Mouse (Mus musculus) liver, embryonic 13.5 days (tissue): ENCODE data around the gene Cxcr4. TPM values are rescaled to one million over a fixed set of nuclear protein-coding genes. Genes with fewer than 3 reads are reported as not detected.

Experiments
- ATAC-seq: fragments of 200-750 bp; cut with Nextera tagmentation; 2 replicates; pipeline ENCODE4 v1.8.0; 2017; ENCODE audit warnings: low read depth, mild to moderate bottlenecking, moderate number of reproducible peaks, moderate library complexity
- DNase-seq: peaks from one replicate; pipeline ENCODE4 v3.0.0; 2022
- H3K27ac ChIP-seq: fragments of 300-500 bp; sonication (generic); 2 replicates; pipeline ENCODE4 v1.5.1; 2015; ENCODE audit warnings: moderate library complexity, mild to moderate bottlenecking, inconsistent platforms
- H3K27me3 ChIP-seq: fragments of 300-500 bp; sonication (generic); 2 replicates; pipeline ENCODE4 v1.6.1; 2015; ENCODE audit warnings: mild to moderate bottlenecking, inconsistent platforms
- H3K36me3 ChIP-seq: fragments of 300-500 bp; sonication (generic); 2 replicates; pipeline ENCODE4 v1.6.1; 2015; ENCODE audit warnings: mild to moderate bottlenecking, inconsistent platforms
- H3K4me1 ChIP-seq: fragments of 300-500 bp; sonication (generic); replicated peaks from 2 replicates; pipeline ENCODE4 v1.6.1; 2015; ENCODE audit warnings: inconsistent platforms
- H3K4me2 ChIP-seq: fragments of 300-500 bp; sonication (generic); 2 replicates; pipeline ENCODE4 v1.6.1; 2015; ENCODE audit warnings: inconsistent platforms, mild to moderate bottlenecking, moderate library complexity
- H3K4me3 ChIP-seq: fragments of 300-500 bp; sonication (generic); replicated peaks from 2 replicates; pipeline ENCODE4 v1.5.1; 2015; ENCODE audit warnings: mild to moderate bottlenecking, inconsistent platforms
- H3K9ac ChIP-seq: fragments of 300-500 bp; sonication (generic); 2 replicates; pipeline ENCODE4 v1.6.1; 2015; ENCODE audit warnings: mild to moderate bottlenecking, inconsistent platforms
- H3K9me3 ChIP-seq: fragments of 300-500 bp; sonication (generic); replicated peaks from 2 replicates; pipeline ENCODE4 v1.6.1; 2016; ENCODE audit warnings: inconsistent platforms
- WGBS: fragments of 180-500 bp; shearing (Covaris S2); methylation state at CpG from one replicate; pipeline ENCODE4 v1.1.7; 2015; ENCODE audit not compliant: insufficient replicate concordance; 5-methylcytosine and 5-hydroxymethylcytosine counted together
- polyA plus RNA-seq: library from polyadenylated mRNA; unstranded; fragments of >200 nt; fragmentation: Nextera tagmentation; extraction: Ambion mirVana; gene quantifications from 2 replicates; pipeline ENCODE4 v1.2.1, GENCODE M21; 2015

Gene Cxcr4
- 1.00 and 1.0 TPM in 2 replicates for polyA plus RNA-seq

GRCm38 (mm10) chr1:128592211-128592741 is at the start of gene Cxcr4:
Cxcr4 (minus strand) TSS chr1:128592293.
- H3K4me3 ChIP-seq = peak within 1 kb of the TSS; percentile 53
- peak within 1 kb of the TSS; percentile 31 for H3K9ac ChIP-seq
- H3K27ac ChIP-seq = 0 out of 2 replicates have a peak within 1 kb of the TSS, but pooled peaks have one; percentile 34
- peak within 1 kb of the TSS; percentile 66 for H3K4me2 ChIP-seq
- DNase-seq (peak; percentile 24), ATAC-seq (peak; percentile 65)
- H3K27me3 ChIP-seq = peaks cover 74% of the 10 kb centered on the region
- H3K4me1 ChIP-seq = peaks cover 19% of the 10 kb centered on the region
- WGBS = under 1% methylated on average over 27 of the region's 27 CpGs
- H3K36me3 ChIP-seq = no peaks in the 10 kb centered on the region
- no peaks in the 10 kb centered on the region for H3K9me3 ChIP-seq

GRCm38 (mm10) chr1:128639707-128640107 is 47.6 kb upstream of the Cxcr4 start:
- no peak overlapping the region for H3K4me3 ChIP-seq
- H3K36me3 ChIP-seq = no peaks in the 10 kb centered on the region
- DNase-seq (no peak), ATAC-seq (no peak)
- no peak overlapping the region for H3K27ac ChIP-seq
- WGBS = 32% methylated on average over 4 of the region's 4 CpGs
- H3K4me1 ChIP-seq = no peaks in the 10 kb centered on the region
- no peaks in the 10 kb centered on the region for H3K27me3 ChIP-seq
- no peaks in the 10 kb centered on the region for H3K9me3 ChIP-seq
- no peak overlapping the region for H3K4me2 ChIP-seq
- no peak overlapping the region for H3K9ac ChIP-seq

- no peaks in the 10 kb centered on the region for H3K4me1 ChIP-seq
- no peak overlapping the region for H3K4me2 ChIP-seq
- no peak overlapping the region for H3K9ac ChIP-seq
- DNase-seq (no peak), ATAC-seq (no peak)
- no peak overlapping the region for H3K4me3 ChIP-seq
- H3K9me3 ChIP-seq = no peaks in the 10 kb centered on the region
- WGBS = 63% methylated on average over 7 of the region's 7 CpGs
- H3K27ac ChIP-seq = no peak overlapping the region
- H3K36me3 ChIP-seq = no peaks in the 10 kb centered on the region
- no peaks in the 10 kb centered on the region for H3K27me3 ChIP-seq
Measured at GRCm38 (mm10) chr1:128637230-128637740, 45.2 kb upstream of the Cxcr4 start.

- Histone ChIP-seq H3K9me3 (no peaks in the 10 kb centered on the region), H3K36me3 (no peaks in the 10 kb centered on the region), H3K4me2 (no peak overlapping the region), H3K27ac (no peak overlapping the region), H3K27me3 (no peaks in the 10 kb centered on the region), H3K4me3 (no peak overlapping the region), H3K4me1 (no peaks in the 10 kb centered on the region), H3K9ac (no peak overlapping the region)
- no peak for ATAC-seq
- no peak for DNase-seq
- WGBS = 74% methylated on average over 10 of the region's 10 CpGs
Measured at GRCm38 (mm10) chr1:128636258-128637229, 44.5 kb upstream of the Cxcr4 start.

- Histone ChIP-seq H3K4me2 (no peak overlapping the region), H3K4me3 (no peak overlapping the region), H3K4me1 (no peaks in the 10 kb centered on the region), H3K9ac (no peak overlapping the region), H3K36me3 (no peaks in the 10 kb centered on the region), H3K9me3 (no peaks in the 10 kb centered on the region), H3K27me3 (no peaks in the 10 kb centered on the region), H3K27ac (no peak overlapping the region)
- DNase-seq (no peak), ATAC-seq (no peak)
- 60% methylated on average over 6 of the region's 6 CpGs for WGBS
Measured at GRCm38 (mm10) chr1:128633711-128634379, 41.8 kb upstream of the Cxcr4 start.

- no peaks in the 10 kb centered on the region for H3K9me3 ChIP-seq
- ATAC-seq (no peak), DNase-seq (no peak)
- no peak overlapping the region for H3K4me2 ChIP-seq
- H3K4me3 ChIP-seq = no peak overlapping the region
- WGBS = 56% methylated on average over 6 of the region's 6 CpGs
- no peak overlapping the region for H3K27ac ChIP-seq
- no peaks in the 10 kb centered on the region for H3K36me3 ChIP-seq
- H3K27me3 ChIP-seq = no peaks in the 10 kb centered on the region
- H3K9ac ChIP-seq = no peak overlapping the region
- H3K4me1 ChIP-seq = no peaks in the 10 kb centered on the region
Measured at GRCm38 (mm10) chr1:128632522-128632921, 40.4 kb upstream of the Cxcr4 start.

- no peak overlapping the region for H3K4me3 ChIP-seq
- no peaks in the 10 kb centered on the region for H3K9me3 ChIP-seq
- no peak overlapping the region for H3K9ac ChIP-seq
- 52% methylated on average over 9 of the region's 9 CpGs for WGBS
- no peaks in the 10 kb centered on the region for H3K36me3 ChIP-seq
- no peak for ATAC-seq
- H3K27ac ChIP-seq = no peak overlapping the region
- H3K4me2 ChIP-seq = no peak overlapping the region
- no peak for DNase-seq
- H3K27me3 ChIP-seq = no peaks in the 10 kb centered on the region
- H3K4me1 ChIP-seq = no peaks in the 10 kb centered on the region
Measured at GRCm38 (mm10) chr1:128626144-128626678, 34.1 kb upstream of the Cxcr4 start.

- H3K9me3 ChIP-seq = no peaks in the 10 kb centered on the region
- no peak overlapping the region for H3K4me2 ChIP-seq
- DNase-seq (no peak), ATAC-seq (no peak)
- no peaks in the 10 kb centered on the region for H3K27me3 ChIP-seq
- no peak overlapping the region for H3K4me3 ChIP-seq
- H3K27ac ChIP-seq = no peak overlapping the region
- H3K4me1 ChIP-seq = no peaks in the 10 kb centered on the region
- WGBS = 61% methylated on average over 4 of the region's 4 CpGs
- H3K36me3 ChIP-seq = no peaks in the 10 kb centered on the region
- no peak overlapping the region for H3K9ac ChIP-seq
Measured at GRCm38 (mm10) chr1:128623594-128623887, 31.4 kb upstream of the Cxcr4 start.

GRCm38 (mm10) chr1:128622867-128623593 is 30.9 kb upstream of the Cxcr4 start:
- no peak overlapping the region for H3K27ac ChIP-seq
- DNase-seq (no peak), ATAC-seq (no peak)
- H3K36me3 ChIP-seq = no peaks in the 10 kb centered on the region
- H3K4me3 ChIP-seq = no peak overlapping the region
- H3K9me3 ChIP-seq = no peaks in the 10 kb centered on the region
- no peak overlapping the region for H3K9ac ChIP-seq
- H3K27me3 ChIP-seq = no peaks in the 10 kb centered on the region
- H3K4me1 ChIP-seq = no peaks in the 10 kb centered on the region
- no peak overlapping the region for H3K4me2 ChIP-seq
- WGBS = 46% methylated on average over 9 of the region's 9 CpGs

GRCm38 (mm10) chr1:128617654-128618310 is 25.7 kb upstream of the Cxcr4 start:
- H3K27ac ChIP-seq = no peak overlapping the region
- H3K4me2 ChIP-seq = no peak overlapping the region
- H3K36me3 ChIP-seq = no peaks in the 10 kb centered on the region
- DNase-seq (no peak), ATAC-seq (no peak)
- H3K4me1 ChIP-seq = no peaks in the 10 kb centered on the region
- no peaks in the 10 kb centered on the region for H3K9me3 ChIP-seq
- H3K4me3 ChIP-seq = no peak overlapping the region
- no peak overlapping the region for H3K9ac ChIP-seq
- WGBS = 74% methylated on average over 13 of the region's 13 CpGs
- H3K27me3 ChIP-seq = no peaks in the 10 kb centered on the region
